Mouse (Mus musculus) adipocyte (in vitro differentiated cells): Measurements from ENCODE around the gene Ccl1.

Source experiments
- DNase-seq: peaks from one replicate; pipeline ENCODE4 v3.0.0-alpha.2; 2016; ENCODE audit warnings: low spot score

The Ccl1 gene

GRCm38 (mm10) chr11:82205221-82205620, 100.3 kb downstream of the Ccl1 start:
- DNase-seq: no peak

DNA sequence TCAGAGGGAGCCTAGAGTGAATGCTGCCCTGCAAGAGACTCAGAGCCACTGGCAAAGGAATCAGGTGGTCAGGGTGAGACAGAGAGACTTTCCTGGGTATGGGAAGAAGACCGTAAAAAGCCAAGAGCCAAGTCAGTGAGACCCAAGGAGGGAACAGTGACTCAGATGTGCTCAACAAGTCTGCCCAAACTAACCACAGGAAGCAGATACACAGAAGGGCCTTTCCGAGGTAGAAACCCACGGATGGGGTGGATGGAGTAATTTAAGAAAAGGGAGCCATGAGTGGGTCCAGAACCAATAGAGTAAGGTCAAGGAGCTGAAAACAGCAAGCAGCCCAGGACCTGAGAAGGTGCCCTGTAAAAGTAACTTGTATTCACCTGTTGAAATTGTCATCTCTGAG, 101.8 kb downstream of the Ccl1 start:
- no peak for DNase-seq

- no peak for DNase-seq
Observed at GRCm38 (mm10) chr11:82197774-82198173, 107.7 kb downstream of the Ccl1 start.

DNA sequence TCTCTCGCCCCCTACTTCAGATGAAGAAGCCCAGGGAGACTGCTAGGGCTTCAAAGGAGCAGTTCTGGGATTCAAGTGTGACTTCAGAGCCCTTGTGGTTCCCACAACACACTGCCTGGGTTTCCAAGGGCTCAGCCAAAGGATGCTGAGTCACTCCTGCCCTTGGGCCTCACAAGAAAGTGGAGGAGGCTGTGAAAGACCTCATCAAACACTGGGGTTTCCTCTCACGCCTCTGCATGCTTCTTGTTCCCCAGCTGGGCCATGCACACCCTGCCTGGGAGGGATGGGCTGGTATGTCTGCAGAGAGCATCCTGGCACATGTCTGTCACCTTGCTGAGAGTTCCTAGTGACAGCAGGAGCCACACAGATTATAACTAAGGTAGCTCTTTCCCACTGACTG, 110.5 kb downstream of the Ccl1 start:
- no peak for DNase-seq

DNA sequence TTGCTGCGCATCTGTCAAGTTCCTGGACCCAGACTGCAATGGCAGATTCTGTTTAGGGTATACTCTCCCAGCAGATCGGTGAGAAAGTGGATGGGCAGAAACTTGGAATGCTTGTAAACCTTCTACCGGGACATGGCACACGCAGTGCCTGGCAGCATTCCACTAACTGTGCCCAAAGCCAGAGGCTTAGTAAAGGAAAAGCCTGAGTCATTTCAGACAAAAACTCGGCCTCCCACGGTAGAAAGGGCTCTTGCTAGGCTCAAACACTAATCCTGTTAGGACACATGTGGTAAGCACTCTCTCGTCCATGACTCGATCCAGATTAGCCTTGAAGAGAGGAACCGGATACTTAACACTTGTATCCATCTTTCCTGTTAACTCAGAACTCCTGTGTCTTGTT, 111.7 kb downstream of the Ccl1 start:
- DNase-seq: no peak

GRCm38 (mm10) chr11:82189782-82190563, 115.5 kb downstream of the Ccl1 start:
- no peak for DNase-seq

- DNase-seq: no peak
Observed at GRCm38 (mm10) chr11:82185684-82186083, 119.8 kb downstream of the Ccl1 start.

DNA sequence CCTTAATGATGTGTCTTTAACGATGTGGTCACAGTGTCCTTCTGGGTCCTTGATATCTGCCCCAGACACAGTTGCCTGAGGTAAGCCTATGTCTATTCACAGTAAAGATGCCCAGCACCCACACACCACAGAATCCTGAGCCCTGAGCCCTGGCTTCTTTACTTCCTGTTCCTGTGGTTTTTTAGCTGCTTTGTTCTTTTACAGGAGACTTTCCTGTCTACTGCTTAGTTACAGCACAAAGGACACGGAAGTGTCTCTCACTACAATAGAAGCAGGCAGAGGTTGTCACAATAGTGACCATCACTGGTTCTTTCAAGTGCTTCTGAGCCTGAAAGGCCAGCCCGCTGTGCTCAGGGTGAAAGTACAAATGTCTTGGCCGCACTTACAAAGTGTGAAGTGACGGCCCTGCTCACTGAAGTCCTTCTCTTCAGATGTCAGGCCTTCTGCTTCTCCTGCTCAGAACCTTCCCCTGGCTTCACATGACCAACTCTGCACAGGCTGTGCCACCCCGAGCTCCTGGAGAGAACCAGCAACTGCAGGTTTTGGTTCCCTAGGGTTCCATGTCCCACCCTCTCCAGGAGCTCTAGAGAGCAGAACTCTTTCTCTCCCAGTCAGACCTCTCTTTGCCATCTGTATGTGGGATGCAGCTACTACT, 122.1 kb downstream of the Ccl1 start:
- DNase-seq: no peak

DNA sequence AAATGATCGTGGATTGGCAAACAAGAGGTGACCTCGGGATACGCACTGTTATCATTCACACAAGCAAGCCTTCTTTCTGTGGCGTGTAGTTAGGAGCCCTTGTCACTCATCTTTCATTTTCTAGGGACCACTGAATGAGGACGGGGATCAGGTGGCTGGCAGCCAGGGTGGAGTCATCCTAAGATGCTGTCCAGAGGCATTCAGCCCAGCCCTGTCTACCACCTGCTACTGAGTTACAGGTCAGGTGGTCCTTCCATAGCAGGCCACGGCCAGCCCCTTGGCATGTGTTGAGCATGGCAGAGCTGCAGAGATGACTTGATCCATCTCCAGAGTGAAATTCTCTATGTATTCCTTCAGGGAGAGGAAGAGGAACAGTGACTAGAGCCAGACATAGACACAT, 123.1 kb downstream of the Ccl1 start:
- no peak for DNase-seq

- peak; percentile 89 for DNase-seq
Observed at GRCm38 (mm10) chr11:82181331-82181730, 124.2 kb downstream of the Ccl1 start.

- DNase-seq: no peak
Observed at GRCm38 (mm10) chr11:82178161-82178560, 127.3 kb downstream of the Ccl1 start.

- peak; percentile 86 for DNase-seq
Observed at GRCm38 (mm10) chr11:82177711-82178110, 127.8 kb downstream of the Ccl1 start.

DNA sequence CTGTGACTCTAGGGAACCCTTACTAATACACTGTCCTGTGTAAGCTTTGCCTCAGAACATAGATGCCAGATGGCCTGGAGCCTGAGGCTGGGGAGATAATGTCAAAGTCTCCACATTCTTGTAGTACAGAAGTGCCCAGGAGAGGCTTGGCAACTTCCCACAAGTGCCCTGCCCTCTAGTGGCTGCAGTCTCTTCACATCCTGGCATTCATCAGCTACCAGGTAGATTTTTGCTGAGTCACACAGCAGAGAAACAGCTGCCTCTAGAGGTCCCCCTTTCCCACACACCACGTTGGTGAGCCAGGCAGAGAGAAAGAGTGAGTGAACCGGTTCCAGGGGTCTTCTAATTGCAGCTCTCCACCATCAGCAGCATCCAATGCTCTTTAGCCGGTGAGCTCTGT, 130.7 kb downstream of the Ccl1 start:
- peak; percentile 79 for DNase-seq

DNA sequence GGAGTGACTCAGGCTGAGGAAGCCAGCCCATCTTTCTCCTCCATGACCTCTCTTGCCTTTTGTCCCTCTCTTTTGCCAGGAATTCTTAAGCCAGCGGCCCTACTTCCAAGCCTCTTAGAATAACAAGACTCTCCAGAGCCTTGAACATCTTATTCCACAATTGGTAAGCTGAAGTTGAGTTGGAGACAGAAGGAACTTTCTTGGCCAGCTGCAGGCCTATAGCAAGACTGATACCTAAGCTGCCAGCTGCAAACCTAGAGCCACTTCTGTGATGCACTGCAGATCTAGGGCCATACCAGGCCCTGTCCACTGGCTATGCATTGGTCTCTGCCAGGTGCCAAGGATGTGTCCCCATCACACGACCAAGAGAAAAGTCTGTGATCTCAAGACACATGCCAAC, 132.0 kb downstream of the Ccl1 start:
- no peak for DNase-seq

DNA sequence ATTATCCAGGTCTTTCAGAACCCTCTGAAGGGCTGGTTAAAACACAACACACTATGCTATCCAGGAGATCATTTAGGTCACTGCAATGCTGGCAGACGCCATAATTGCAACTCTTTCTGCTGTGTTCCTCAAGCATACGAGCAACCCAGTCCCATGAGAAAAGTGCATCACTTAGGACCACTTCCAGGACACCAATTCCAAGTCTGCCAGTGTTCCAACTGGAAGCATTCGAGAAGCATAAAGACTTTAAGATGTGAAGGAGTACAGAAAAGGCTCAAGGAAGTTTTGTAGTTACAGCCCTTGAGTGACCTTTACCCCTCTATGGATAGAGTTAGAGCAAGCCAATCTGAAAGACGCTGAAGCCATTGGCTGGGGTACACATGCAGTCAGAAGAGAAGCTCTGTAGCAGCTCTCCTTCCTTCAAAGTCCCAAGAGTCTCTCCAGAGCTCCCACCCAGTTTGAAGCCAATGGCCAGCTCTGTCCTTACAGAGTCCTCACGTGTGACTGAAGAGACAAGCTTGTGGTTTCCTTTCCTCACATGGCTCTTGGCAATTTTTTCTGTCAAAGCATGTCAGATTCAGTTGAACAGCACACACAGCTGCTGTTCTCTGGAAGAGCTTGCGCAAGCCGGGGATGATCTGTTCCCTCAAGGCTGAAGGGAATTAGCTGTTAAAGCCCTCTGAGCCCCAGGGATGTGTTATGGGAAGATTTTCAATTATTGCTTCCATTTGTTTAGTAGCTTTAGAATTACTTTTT, 134.0 kb downstream of the Ccl1 start:
- DNase-seq: peak; percentile 88

GRCm38 (mm10) chr11:82169456-82169855, 136.0 kb downstream of the Ccl1 start:
- no peak for DNase-seq

GRCm38 (mm10) chr11:82168308-82168707, 137.2 kb downstream of the Ccl1 start:
- DNase-seq: no peak

- no peak for DNase-seq
Observed at GRCm38 (mm10) chr11:82163285-82163684, 142.2 kb downstream of the Ccl1 start.

- no peak for DNase-seq
Observed at GRCm38 (mm10) chr11:82159126-82159525, 146.4 kb downstream of the Ccl1 start.

- peak; percentile 94 for DNase-seq
Observed at GRCm38 (mm10) chr11:82139492-82140094, 165.9 kb downstream of the Ccl1 start.

GRCm38 (mm10) chr11:82136196-82136595, 169.3 kb downstream of the Ccl1 start:
- peak; percentile 65 for DNase-seq

DNA sequence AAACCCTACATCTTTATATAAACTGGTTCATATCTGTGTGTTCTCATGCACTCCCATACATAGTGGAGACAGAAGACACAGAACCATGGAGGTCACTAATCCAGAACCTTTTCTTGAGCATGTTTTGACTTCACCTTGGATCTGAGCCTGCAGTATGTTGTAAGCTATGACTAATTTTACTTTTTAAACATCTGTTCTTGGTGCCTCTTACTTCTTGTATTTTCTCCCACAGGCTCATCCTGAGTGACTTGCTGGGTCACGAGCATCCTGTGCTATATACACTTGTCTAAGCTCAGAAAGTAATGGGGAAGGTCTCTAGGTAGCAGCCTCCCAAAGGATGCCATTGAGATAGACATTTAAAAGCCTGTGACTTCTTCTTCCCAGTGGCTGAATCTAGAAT, 172.5 kb downstream of the Ccl1 start:
- DNase-seq: no peak
